21 mouse cellular contexts compared by ENCODE assay signal in the genomic region with DNA sequence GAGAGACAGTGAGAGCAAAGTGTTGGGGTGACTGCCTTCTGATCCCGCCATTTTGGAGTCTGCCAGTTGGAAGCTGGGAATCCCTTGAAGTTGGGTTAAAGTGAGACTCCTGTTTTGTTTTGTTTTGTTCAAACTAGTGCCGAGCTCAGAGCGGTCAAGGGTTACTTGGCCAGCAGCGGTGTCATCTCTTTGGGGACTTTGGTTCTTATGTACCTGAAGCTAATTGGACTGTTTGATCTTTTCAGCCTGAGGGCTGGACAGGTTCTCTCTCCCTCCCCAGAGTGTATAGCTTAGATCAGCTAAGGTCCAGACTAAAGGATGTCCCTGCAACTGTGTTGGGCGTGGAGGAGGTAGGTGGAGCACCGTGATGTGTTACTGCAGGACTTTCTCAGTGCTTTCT. TPM values are rescaled to one million over a fixed set of nuclear protein-coding genes. Genes with fewer than 3 reads are reported as not detected.
DNase-seq lines count a peak whose midpoint lies in the region; ATAC-seq and TF ChIP-seq lines count a peak whose summit lies in the region.
"Had no signal": no experiment of that assay in that cellular context is flagged by ENCODE, and none has a peak within 500 bp of the region (broad histone marks: within the 10 kb centered on the region; RNA-seq: fewer than 3 reads in every experiment).

No protein-coding gene starts in this region.

- DNase-seq in kidney, adult 11 months: peak; percentile 31
- DNase-seq in kidney, adult 18-20 months: no peak
- peak; percentile 34 to 59 for DNase-seq in kidney, postnatal 36 days
- DNase-seq in left cerebral cortex, postnatal 25 days (ENCODE audit: low spot score in 2 of 2): no peak
- DNase-seq: adrenal gland, adult 2 months; adrenal gland, postnatal 25 days; cerebellum, adult 18-20 months; cerebellum, adult 9-11 months; cerebellum, postnatal 36 days; gastrocnemius, postnatal 14 days; heart, postnatal 14 days had no signal

- H3K4me3 ChIP-seq in kidney, embryonic 15.5 days (replicated peaks): no peak overlapping the region
- H3K4me3 ChIP-seq in E14TG2a.4 (replicated peaks; ENCODE audit: low read length): 0 out of 2 replicates have a peak overlapping the region, but pooled peaks have one; percentile 10
- H3K4me3 ChIP-seq in liver, embryonic 16.5 days (ENCODE audit: low read depth, low read length): no peak overlapping the region
- H3K4me3 ChIP-seq: embryonic facial prominence, embryonic 13.5 days; forebrain, embryonic 12.5 days; heart, embryonic 15.5 days; hindbrain, embryonic 13.5 days had no signal

- WGBS in kidney, embryonic 15.5 days: 79% methylated on average over 6 of the region's 6 CpGs
- WGBS in liver, embryonic 16.5 days (ENCODE audit: insufficient replicate concordance): 52% methylated on average over 6 of the region's 6 CpGs

- H3K9me3 ChIP-seq in kidney, embryonic 15.5 days (replicated peaks): no peaks in the 10 kb centered on the region
- H3K9me3 ChIP-seq in E14TG2a.4 (ENCODE audit: low read length): peaks cover 5% of the 10 kb centered on the region
- no peaks in the 10 kb centered on the region for H3K9me3 ChIP-seq in liver, embryonic 16.5 days (replicated peaks; ENCODE audit: control insufficient read depth, low read length)
- H3K9me3 ChIP-seq: embryonic facial prominence, embryonic 13.5 days; forebrain, embryonic 12.5 days; heart, embryonic 15.5 days; hindbrain, embryonic 13.5 days had no signal

- H3K27ac ChIP-seq in kidney, embryonic 15.5 days: no peak overlapping the region
- H3K27ac ChIP-seq in liver, embryonic 16.5 days (ENCODE audit: low read length): no peak overlapping the region
- H3K27ac ChIP-seq: embryonic facial prominence, embryonic 13.5 days; forebrain, embryonic 12.5 days; heart, embryonic 15.5 days; hindbrain, embryonic 13.5 days had no signal

- H3K4me1 ChIP-seq in kidney, embryonic 15.5 days: no peaks in the 10 kb centered on the region
- 0 out of 2 replicates have a peak, but pooled peaks cover 2% of the 10 kb centered on the region for H3K4me1 ChIP-seq in E14TG2a.4 (replicated peaks; ENCODE audit: low read depth, low read length)
- H3K4me1 ChIP-seq in liver, embryonic 16.5 days (ENCODE audit: control insufficient read depth, low read depth, low read length): peaks cover 3% of the 10 kb centered on the region
- H3K4me1 ChIP-seq: embryonic facial prominence, embryonic 13.5 days; forebrain, embryonic 12.5 days; heart, embryonic 15.5 days; hindbrain, embryonic 13.5 days had no signal

- no peak overlapping the region for H3K4me2 ChIP-seq in kidney, embryonic 15.5 days
- H3K4me2 ChIP-seq in liver, embryonic 16.5 days (ENCODE audit: low read depth, low read length): no peak overlapping the region
- H3K4me2 ChIP-seq: embryonic facial prominence, embryonic 13.5 days; forebrain, embryonic 12.5 days; heart, embryonic 11.5 days; heart, embryonic 15.5 days; hindbrain, embryonic 13.5 days had no signal

- TF ChIP-seq CTCF in E14TG2a.4 (conservative IDR thresholded peaks at IDR 0.05; ENCODE audit: low read length): no peak

- no peak for ATAC-seq in kidney, embryonic 15.5 days (replicated peaks; ENCODE audit: low FRiP score)
- peak; percentile 67 for ATAC-seq in liver, embryonic 16.5 days (ENCODE audit: low read depth)
- ATAC-seq: forebrain, embryonic 16.5 days had no signal

- no peak overlapping the region for H3K9ac ChIP-seq in kidney, embryonic 15.5 days
- no peak overlapping the region for H3K9ac ChIP-seq in liver, embryonic 16.5 days (ENCODE audit: low read depth, low read length)
- H3K9ac ChIP-seq: embryonic facial prominence, embryonic 13.5 days; forebrain, embryonic 12.5 days; heart, embryonic 15.5 days; hindbrain, embryonic 13.5 days had no signal

- no peaks in the 10 kb centered on the region for H3K36me3 ChIP-seq in kidney, embryonic 15.5 days
- H3K36me3 ChIP-seq in E14TG2a.4 (ENCODE audit: insufficient read depth, low read length): no peaks in the 10 kb centered on the region
- H3K36me3 ChIP-seq in liver, embryonic 16.5 days (ENCODE audit: control insufficient read depth, insufficient read depth): no peaks in the 10 kb centered on the region
- H3K36me3 ChIP-seq: embryonic facial prominence, embryonic 13.5 days; forebrain, embryonic 12.5 days; heart, embryonic 15.5 days; hindbrain, embryonic 13.5 days had no signal

- intact Hi-C loops in left cerebral cortex, postnatal 25 days (cut with DNase I): no loop called here

- H3K27me3 ChIP-seq in kidney, embryonic 15.5 days: no peaks in the 10 kb centered on the region
- H3K27me3 ChIP-seq in E14TG2a.4 (ENCODE audit: insufficient read depth, low read length): peaks cover 8% of the 10 kb centered on the region; the same call in 1 of the 2 replicates
- no peaks in the 10 kb centered on the region for H3K27me3 ChIP-seq in liver, embryonic 16.5 days (ENCODE audit: control insufficient read depth, insufficient read depth, low read depth, low read length)
- H3K27me3 ChIP-seq: CH12.LX; embryonic facial prominence, embryonic 13.5 days; forebrain, embryonic 12.5 days; hindbrain, embryonic 13.5 days had no signal

RNA-seq across cellular contexts. Expression of gene Mturn, which starts 44.9 kb away (rescaled TPM):
- 6.0 and 6.9 TPM in 2 replicates for polyA plus RNA-seq in kidney, embryonic 15.5 days (2015; fragmentation: Nextera tagmentation; extraction: Ambion mirVana)
- 2.5 and 2.6 TPM in 2 replicates for polyA plus RNA-seq in liver, embryonic 16.5 days (2015; fragmentation: Nextera tagmentation; extraction: Ambion mirVana)
- total RNA-seq in left cerebral cortex, postnatal 25 days (2021): 10 to 100 TPM; 80.3 to 90.3 TPM

Comparison
In these comparisons a context has a peak if more than half of its experiments do, and no peak if none do; other contexts are left out.
1. DNase-seq: peak in kidney, adult 11 months (single experiment) and kidney, postnatal 36 days (2 of 2); none in kidney, adult 18-20 months (single experiment) and left cerebral cortex, postnatal 25 days (0 of 2).